Mouse (Mus musculus) liver, embryonic 14.5 days (tissue): Measurements from ENCODE around the gene Ybx3. TPM values are rescaled to one million over a fixed set of nuclear protein-coding genes. Genes with fewer than 3 reads are reported as not detected.

ENCODE experiments used
- ATAC-seq: fragments of 200-750 bp; cut with Nextera tagmentation; 2 replicates; pipeline ENCODE4 v1.8.0; 2017; ENCODE audit warnings: moderate number of reproducible peaks, mild to moderate bottlenecking, moderate library complexity; ENCODE audit not compliant: insufficient read depth
- DNase-seq, 3 experiments: peaks; one replicate each; pipeline ENCODE4 v3.0.0-alpha.2; 2012 to 2013; ENCODE audit warnings: low read depth in 3 of 3, low spot score in 3 of 3
- H3K27ac ChIP-seq: fragments of 300-500 bp; sonication (generic); 2 replicates; pipeline ENCODE4 v1.5.1; 2014; ENCODE audit warnings: moderate library complexity, mild to moderate bottlenecking, control low read depth, inconsistent platforms
- H3K27me3 ChIP-seq: fragments of 300-500 bp; sonication (generic); 2 replicates; pipeline ENCODE4 v1.6.1; 2014; ENCODE audit warnings: mild to moderate bottlenecking, low read length, moderate library complexity; ENCODE audit not compliant: control insufficient read depth, insufficient read depth
- H3K36me3 ChIP-seq: fragments of 300-500 bp; sonication (generic); replicated peaks from 2 replicates; pipeline ENCODE4 v1.6.1; 2014; ENCODE audit warnings: low read depth; ENCODE audit not compliant: control insufficient read depth, insufficient read depth
- H3K4me1 ChIP-seq, 2 experiments: fragments of 200-500 bp in 1 of 2; fragments of 300-500 bp in 1 of 2; sonication (generic) in 1 of 2; replicated peaks; 2 replicates each; pipeline ENCODE4 v1.6.1; 2012 to 2014; ENCODE audit warnings: antibody characterized with exemption in 1 of 2, inconsistent platforms in 1 of 2, low read length in 1 of 2; ENCODE audit not compliant: control insufficient read depth in 2 of 2, insufficient read depth in 2 of 2
- H3K4me2 ChIP-seq: fragments of 300-500 bp; sonication (generic); 2 replicates; pipeline ENCODE4 v1.6.1; 2014; ENCODE audit warnings: low read depth, mild to moderate bottlenecking, control low read depth, moderate library complexity
- H3K4me3 ChIP-seq, 2 experiments: fragments of 200-500 bp in 1 of 2; fragments of 300-500 bp in 1 of 2; sonication (generic) in 1 of 2; 2 replicates each; pipeline ENCODE4 v1.5.1; 2012 to 2014; ENCODE audit warnings: low read depth in 2 of 2, low read length in 2 of 2, mild to moderate bottlenecking in 2 of 2, control low read depth in 1 of 2, inconsistent platforms in 1 of 2, moderate library complexity in 1 of 2; ENCODE audit not compliant: insufficient read depth in 1 of 2
- H3K9ac ChIP-seq: fragments of 300-500 bp; sonication (generic); replicated peaks from 2 replicates; pipeline ENCODE4 v1.6.1; 2014; ENCODE audit warnings: mild to moderate bottlenecking, control low read depth, moderate library complexity
- H3K9me3 ChIP-seq: fragments of 300-500 bp; sonication (generic); 2 replicates; pipeline ENCODE4 v1.6.1; 2016; ENCODE audit warnings: low read length, mixed read lengths; ENCODE audit not compliant: control insufficient read depth
- CTCF ChIP-seq: IDR thresholded peaks from 2 replicates; pipeline ENCODE4 v1.5.1; 2016; ENCODE audit warnings: antibody characterized with exemption, low read depth, control low read depth
- EP300 ChIP-seq: IDR thresholded peaks from 2 replicates; pipeline ENCODE4 v1.6.1; 2016; ENCODE audit warnings: antibody characterized with exemption, low read depth
- WGBS: fragments of 180-500 bp; shearing (Covaris S2); extraction: QIAGEN DNeasy Blood & Tissue Kit; methylation state at CpG from one replicate; pipeline ENCODE4 v1.1.7; 2014; ENCODE audit not compliant: insufficient replicate concordance; 5-methylcytosine and 5-hydroxymethylcytosine counted together
- polyA plus RNA-seq, 2 experiments: library from polyadenylated mRNA; depleted of rRNA in 1 of 2; stranded (reverse) in 1 of 2; unstranded in 1 of 2; fragments of >200 nt; fragmentation: Nextera tagmentation in 1 of 2; extraction: Ambion mirVana in 1 of 2; gene quantifications; 2 replicates each; pipeline versions ENCODE4 v1.2.1 to v1.2.3; 2012 to 2014

The Ybx3 gene
- polyA plus RNA-seq, 2 experiments = 74.6 to 214 TPM

DNA sequence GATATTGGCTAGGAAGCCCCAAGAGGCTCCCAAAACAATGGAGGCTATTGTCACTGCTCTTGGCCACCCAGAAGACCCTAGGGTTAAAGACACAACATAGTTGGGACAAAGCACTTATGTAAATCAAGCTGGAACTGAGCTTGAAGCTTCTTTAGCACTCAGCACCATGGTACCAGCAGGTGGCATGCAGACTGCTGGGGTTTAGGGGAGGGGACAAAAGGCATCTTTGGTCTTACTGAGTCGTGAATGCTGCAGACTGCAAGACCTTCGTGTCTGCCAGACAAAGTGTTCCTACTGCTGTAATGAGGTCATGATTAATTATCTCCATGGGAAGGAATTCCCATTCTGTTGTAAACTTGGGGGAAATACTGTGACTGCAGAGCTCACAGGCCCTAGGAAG, 17.6 kb upstream of the Ybx3 start:
- Histone ChIP-seq H3K27ac (no peak overlapping the region), H3K27me3 (no peaks in the 10 kb centered on the region), H3K4me3 (no peak overlapping the region), H3K9me3 (no peaks in the 10 kb centered on the region), H3K36me3 (no peaks in the 10 kb centered on the region), H3K4me1 (no peaks in the 10 kb centered on the region), H3K9ac (no peak overlapping the region), H3K4me2 (no peak overlapping the region)
- no peak for TF ChIP-seq CTCF
- TF ChIP-seq EP300 = no peak
- DNase-seq (no peak), ATAC-seq (no peak)
- 18% methylated on average over 2 of the region's 2 CpGs for WGBS

DNA sequence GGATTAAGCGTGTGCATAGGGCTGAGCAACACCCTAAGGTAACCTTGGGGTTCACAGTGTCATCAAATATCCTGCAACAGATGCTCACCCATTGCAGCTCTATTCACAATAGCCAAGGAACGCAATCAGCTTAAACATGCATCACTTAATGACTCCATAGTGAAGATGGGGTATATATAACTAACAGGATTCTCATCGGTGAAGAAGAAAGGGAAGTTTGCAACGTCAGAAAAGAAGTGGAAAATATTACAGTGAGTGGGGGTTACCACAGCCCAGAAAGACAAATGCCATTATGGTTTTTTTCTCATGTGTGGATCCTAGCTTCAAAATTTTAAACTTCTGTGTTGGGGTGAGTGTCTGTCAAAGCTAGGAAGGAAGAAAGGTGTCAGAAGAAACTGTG, 16.9 kb upstream of the Ybx3 start:
- Histone ChIP-seq H3K9me3 (no peaks in the 10 kb centered on the region), H3K27ac (no peak overlapping the region), H3K4me3 (no peak overlapping the region), H3K4me2 (no peak overlapping the region), H3K27me3 (no peaks in the 10 kb centered on the region), H3K4me1 (no peaks in the 10 kb centered on the region), H3K36me3 (no peaks in the 10 kb centered on the region), H3K9ac (no peak overlapping the region)
- DNase-seq (no peak), ATAC-seq (no peak)
- 53% methylated on average over 4 of the region's 4 CpGs for WGBS
- TF ChIP-seq EP300 = no peak
- TF ChIP-seq CTCF = no peak

DNA sequence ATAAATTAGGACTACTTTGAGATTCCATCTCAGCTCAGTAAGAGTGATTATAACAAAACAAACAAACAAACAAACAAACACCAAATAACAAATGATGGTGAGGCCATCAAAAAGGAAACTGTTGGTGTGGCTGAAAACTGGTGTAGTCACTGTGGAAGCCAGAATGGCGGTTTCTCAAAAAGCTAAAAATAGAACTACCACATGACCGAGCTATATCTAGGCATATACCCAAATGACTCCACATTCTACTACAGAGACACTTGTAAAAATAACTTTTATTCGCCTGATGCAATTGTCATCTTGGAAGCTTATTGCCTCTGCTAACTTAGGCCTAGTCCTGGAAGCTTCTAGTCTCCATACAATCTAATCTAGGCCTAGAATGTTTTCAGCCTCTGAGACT, 16.0 kb upstream of the Ybx3 start:
- DNase-seq (no peak), ATAC-seq (no peak)
- H3K4me3 ChIP-seq = no peak overlapping the region
- no peak overlapping the region for H3K4me2 ChIP-seq
- no peak overlapping the region for H3K27ac ChIP-seq
- no peaks in the 10 kb centered on the region for H3K36me3 ChIP-seq
- no peaks in the 10 kb centered on the region for H3K27me3 ChIP-seq
- no peaks in the 10 kb centered on the region for H3K9me3 ChIP-seq
- no peak overlapping the region for H3K9ac ChIP-seq
- WGBS = 40% methylated on average over 3 of the region's 3 CpGs
- TF ChIP-seq CTCF (no peak), EP300 (no peak)
- H3K4me1 ChIP-seq = no peaks in the 10 kb centered on the region

DNA sequence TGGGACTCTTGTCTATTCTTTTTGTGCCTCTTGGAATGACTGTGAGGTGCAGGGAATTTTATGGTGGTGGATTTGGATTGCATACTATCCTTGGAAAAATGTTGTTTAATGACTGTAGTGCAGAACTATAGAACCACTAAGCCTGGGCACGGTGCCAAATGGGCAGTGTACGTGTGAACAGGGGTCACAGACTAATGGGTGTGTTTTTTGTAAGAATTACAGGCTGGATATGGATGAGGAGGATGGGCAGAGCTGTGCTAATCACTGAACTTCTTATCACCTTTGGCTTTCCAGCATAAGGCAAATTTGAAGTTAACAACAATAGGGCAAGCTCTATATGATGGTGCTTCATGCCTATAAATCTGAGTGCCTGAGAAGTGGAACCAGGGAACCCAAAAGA, 14.8 kb upstream of the Ybx3 start:
- no peak for DNase-seq
- H3K9ac ChIP-seq = no peak overlapping the region
- H3K36me3 ChIP-seq = no peaks in the 10 kb centered on the region
- no peak overlapping the region for H3K27ac ChIP-seq
- H3K4me2 ChIP-seq = no peak overlapping the region
- TF ChIP-seq CTCF (no peak), EP300 (no peak)
- H3K9me3 ChIP-seq = no peaks in the 10 kb centered on the region
- H3K4me3 ChIP-seq = no peak overlapping the region
- no peaks in the 10 kb centered on the region for H3K4me1 ChIP-seq
- no peaks in the 10 kb centered on the region for H3K27me3 ChIP-seq
- no peak for ATAC-seq
- 45% methylated on average over 2 of the region's 2 CpGs for WGBS

DNA sequence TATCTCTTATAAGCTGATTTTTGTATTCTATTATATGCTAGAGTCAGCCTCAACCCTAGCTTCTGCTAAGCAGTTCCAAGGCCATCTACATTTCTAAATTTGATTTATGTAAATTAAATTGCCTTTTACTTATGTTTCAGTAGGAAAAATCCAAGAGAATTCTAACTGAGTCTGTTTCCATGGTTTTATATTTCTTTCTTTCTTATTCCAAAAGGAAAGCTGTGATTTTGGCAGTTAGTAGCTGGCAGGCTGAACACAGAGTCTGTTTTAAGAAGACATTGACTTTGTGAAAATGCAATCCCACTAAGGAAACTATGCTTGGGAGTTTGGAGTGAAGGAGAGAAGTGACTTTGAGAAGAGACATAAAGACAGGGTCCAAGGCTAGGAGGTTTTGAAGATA, 14.3 kb upstream of the Ybx3 start:
- ATAC-seq (no peak), DNase-seq (no peak)
- Histone ChIP-seq H3K27ac (no peak overlapping the region), H3K9ac (no peak overlapping the region), H3K4me3 (no peak overlapping the region), H3K4me1 (no peaks in the 10 kb centered on the region), H3K27me3 (no peaks in the 10 kb centered on the region), H3K9me3 (no peaks in the 10 kb centered on the region), H3K36me3 (no peaks in the 10 kb centered on the region), H3K4me2 (no peak overlapping the region)
- TF ChIP-seq EP300 = no peak
- TF ChIP-seq CTCF = no peak

DNA sequence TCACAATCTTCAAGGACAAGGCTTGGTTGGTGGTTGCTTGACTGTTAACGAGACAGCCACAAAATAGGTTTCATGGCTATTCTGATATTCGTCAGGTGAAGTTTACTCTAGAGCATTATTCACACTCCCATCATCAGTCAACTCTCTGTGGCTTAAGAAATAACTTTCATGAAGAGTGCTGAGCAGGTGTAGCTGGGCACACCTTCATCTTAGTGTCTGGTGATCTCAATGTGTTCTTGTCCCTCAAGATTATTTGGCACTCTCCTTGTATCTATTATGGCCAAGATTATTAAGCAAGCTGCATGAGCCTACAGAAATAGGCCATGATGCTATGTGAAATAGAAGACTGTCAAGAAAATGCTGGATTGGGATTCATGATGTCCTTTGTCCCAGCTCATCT, 13.0 kb upstream of the Ybx3 start:
- no peak overlapping the region for H3K27ac ChIP-seq
- H3K36me3 ChIP-seq = no peaks in the 10 kb centered on the region
- no peaks in the 10 kb centered on the region for H3K9me3 ChIP-seq
- H3K4me3 ChIP-seq = no peak overlapping the region
- ATAC-seq = no peak
- TF ChIP-seq CTCF (no peak), EP300 (no peak)
- DNase-seq = no peak
- H3K4me1 ChIP-seq = no peaks in the 10 kb centered on the region; a peak in 2 of 4 replicates
- H3K4me2 ChIP-seq = no peak overlapping the region
- no peak overlapping the region for H3K9ac ChIP-seq
- H3K27me3 ChIP-seq = no peaks in the 10 kb centered on the region
- WGBS = 41% methylated on average over 2 of the region's 2 CpGs
